Mouse (Mus musculus) stomach, postnatal 0 days (tissue): Measurements from ENCODE around the gene Car4.

Experiments
- CTCF ChIP-seq: IDR thresholded peaks from 2 replicates; pipeline ENCODE4 v1.5.1; 2016; ENCODE audit warnings: antibody characterized with exemption, low read depth, mild to moderate bottlenecking, moderate library complexity
- EP300 ChIP-seq: optimal IDR thresholded peaks from 2 replicates; pipeline ENCODE3; 2016; ENCODE audit warnings: antibody characterized with exemption

DNA sequence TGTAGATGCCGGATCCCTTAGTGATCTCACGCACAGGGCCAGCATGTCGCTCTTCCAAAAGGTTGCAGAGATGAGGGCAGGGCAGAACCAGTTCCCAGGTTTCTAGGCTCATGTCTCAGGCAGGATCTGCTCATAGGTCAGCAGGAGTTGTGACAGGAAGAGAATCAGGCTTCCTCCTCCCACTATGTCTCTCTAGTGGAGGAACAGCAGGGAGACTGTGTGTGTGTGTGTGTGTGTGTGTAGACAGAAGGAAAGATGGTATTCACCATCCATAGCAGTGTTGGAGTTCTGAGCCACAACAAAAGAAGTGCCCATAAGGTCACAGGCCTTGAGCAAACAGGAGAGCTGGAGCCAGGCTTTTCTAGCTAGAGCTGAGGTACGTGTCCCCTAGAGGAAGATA, 9.1 kb downstream of the Car4 start:
- TF ChIP-seq CTCF, result no peak
- no peak for TF ChIP-seq EP300
